Mouse (Mus musculus) NIH3T3 (cell line): ENCODE results near the gene Prickle2.

ENCODE experiments used
- DNase-seq: peaks from one replicate; pipeline ENCODE4 v3.0.0-alpha.2; 2012; ENCODE audit warnings: low read depth

Gene Prickle2

GRCm38 (mm10) chr6:92589381-92590065 lies 116.4 kb downstream of the Prickle2 start:
- DNase-seq, result peak; percentile 46

- peak; percentile 65 for DNase-seq
Measured at GRCm38 (mm10) chr6:92584026-92584425, 121.9 kb downstream of the Prickle2 start.

- DNase-seq, result peak; percentile 36
Measured at GRCm38 (mm10) chr6:92575227-92575626, 130.7 kb downstream of the Prickle2 start.

- peak; percentile 29 for DNase-seq
Measured at GRCm38 (mm10) chr6:92572139-92572538, 133.8 kb downstream of the Prickle2 start.

GRCm38 (mm10) chr6:92570090-92570489 lies 135.9 kb downstream of the Prickle2 start:
- DNase-seq, result no peak

- DNase-seq, result no peak
Measured at GRCm38 (mm10) chr6:92569283-92569682, 136.7 kb downstream of the Prickle2 start.

- no peak for DNase-seq
Measured at GRCm38 (mm10) chr6:92559261-92559660, 146.7 kb downstream of the Prickle2 start.

GRCm38 (mm10) chr6:92555675-92556074 lies 150.3 kb downstream of the Prickle2 start:
- DNase-seq, result peak; percentile 60

- DNase-seq, result no peak
Measured at GRCm38 (mm10) chr6:92553086-92553485, 152.9 kb downstream of the Prickle2 start.

GRCm38 (mm10) chr6:92549246-92549645 lies 156.7 kb downstream of the Prickle2 start:
- DNase-seq, result no peak

GRCm38 (mm10) chr6:92545204-92545603 lies 160.8 kb downstream of the Prickle2 start:
- no peak for DNase-seq

GRCm38 (mm10) chr6:92543825-92544224 lies 162.1 kb downstream of the Prickle2 start:
- no peak for DNase-seq

GRCm38 (mm10) chr6:92542402-92543101 lies 163.4 kb downstream of the Prickle2 start:
- peak; percentile 78 for DNase-seq

GRCm38 (mm10) chr6:92534226-92535031 lies 171.5 kb downstream of the Prickle2 start:
- peak; percentile 42 for DNase-seq

- DNase-seq, result peak; percentile 70
Measured at GRCm38 (mm10) chr6:92533306-92534063, 172.5 kb downstream of the Prickle2 start.

- peak; percentile 33 for DNase-seq
Measured at GRCm38 (mm10) chr6:92532896-92533295, 173.1 kb downstream of the Prickle2 start.

GRCm38 (mm10) chr6:92532331-92532730 lies 173.6 kb downstream of the Prickle2 start:
- no peak for DNase-seq

- no peak for DNase-seq
Measured at GRCm38 (mm10) chr6:92526212-92526611, 179.7 kb downstream of the Prickle2 start.

- no peak for DNase-seq
Measured at GRCm38 (mm10) chr6:92525646-92526045, 180.3 kb downstream of the Prickle2 start.

- peak; percentile 55 for DNase-seq
Measured at GRCm38 (mm10) chr6:92521526-92522075, 184.4 kb downstream of the Prickle2 start.

GRCm38 (mm10) chr6:92520088-92520875 lies 185.7 kb downstream of the Prickle2 start:
- DNase-seq, result no peak
